Mouse (Mus musculus): ENCODE measurements at regions not wholly inside any gene's neighbourhood (a gene's known extent, or its start where the extent isn't known, plus 50 kb on each side); places are given as distances from the start of the nearest gene placed in this dataset.

DNA sequence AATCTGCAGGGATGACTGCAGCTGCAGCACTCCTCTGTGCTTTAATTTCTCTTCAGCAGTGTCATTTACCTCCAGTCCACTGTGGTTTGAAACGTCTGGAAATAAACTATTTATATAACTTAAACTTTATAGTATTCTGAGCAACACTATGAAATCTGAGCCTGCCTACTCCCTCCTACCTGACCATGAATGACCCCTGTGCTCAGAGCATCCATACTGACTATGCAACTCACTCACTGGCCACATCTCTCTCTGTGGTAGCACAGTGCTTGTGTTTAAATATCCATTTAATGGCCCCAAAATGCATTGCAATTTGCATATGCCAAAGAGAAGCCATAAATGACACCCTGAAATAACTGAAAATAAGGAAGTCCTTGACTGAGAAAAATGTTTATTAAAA is 154.5 kb upstream of the Clec14a start:
- Histone ChIP-seq H3K36me3 (no peaks in the 10 kb centered on the region), H3K4me3 (no peak overlapping the region), H3K27ac (replicated peaks) (no peak overlapping the region), H3K9me3 (replicated peaks) (no peaks in the 10 kb centered on the region), H3K4me1 (no peaks in the 10 kb centered on the region), H3K27me3 (ENCODE audit: low read depth, poor library complexity, severe bottlenecking) (no peaks in the 10 kb centered on the region)
- DNase-seq (ENCODE audit: low spot score) = no peak
- WGBS = 59% methylated on average over 1 of the region's 1 CpGs

DNA sequence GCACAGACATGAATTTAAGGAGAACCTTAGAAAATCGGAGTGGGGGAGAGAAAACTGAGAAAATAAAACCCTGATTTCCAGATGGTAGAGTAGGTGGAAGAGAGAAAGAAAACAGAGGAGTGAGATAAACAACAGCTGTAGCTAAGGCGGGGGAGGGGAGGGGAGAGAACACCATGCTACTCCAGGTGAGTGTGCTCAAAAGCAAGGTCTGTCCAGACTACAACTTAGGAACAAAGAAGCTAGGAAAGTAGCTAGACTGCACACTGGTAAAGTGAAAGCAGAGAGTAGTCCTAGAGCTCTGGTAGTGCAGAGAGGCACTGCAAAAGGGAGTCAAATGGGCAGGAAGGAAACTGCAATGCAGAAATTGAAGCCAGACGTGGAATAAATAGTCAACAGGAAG is 132.8 kb upstream of the Clec14a start:
- 73% methylated on average over 3 of the region's 3 CpGs for WGBS
- no peak for DNase-seq (ENCODE audit: low spot score)
- no peaks in the 10 kb centered on the region for H3K36me3 ChIP-seq

DNA sequence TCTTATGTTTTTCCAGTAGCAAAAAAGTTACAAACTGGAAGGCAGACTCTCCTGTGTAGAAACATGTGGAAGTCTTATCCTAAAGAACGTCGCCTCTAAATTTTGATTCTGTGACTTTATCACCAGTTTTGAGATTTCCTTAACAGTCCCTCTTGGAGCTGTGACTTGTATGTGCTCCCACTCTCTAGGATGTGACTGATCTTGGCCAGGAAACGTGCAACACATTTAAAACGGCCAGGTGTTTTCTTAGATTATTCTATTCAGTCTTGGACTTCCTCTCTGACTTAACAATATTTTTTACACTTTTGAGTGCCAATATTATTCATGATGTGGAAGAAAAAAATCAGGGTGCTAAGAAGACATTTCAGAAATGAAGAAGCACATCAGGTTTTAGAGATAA is 91.2 kb upstream of the Clec14a start:
- Histone ChIP-seq H3K27ac (replicated peaks) (no peak overlapping the region), H3K36me3 (no peaks in the 10 kb centered on the region), H3K4me1 (no peaks in the 10 kb centered on the region), H3K27me3 (ENCODE audit: low read depth, poor library complexity, severe bottlenecking) (no peaks in the 10 kb centered on the region), H3K9me3 (replicated peaks) (no peaks in the 10 kb centered on the region), H3K4me3 (no peak overlapping the region)
- no peak for DNase-seq (ENCODE audit: low spot score)
- 92% methylated on average over 4 of the region's 4 CpGs for WGBS

More for the DNA sequence above, 132.8 kb upstream of the Clec14a start:
- no peaks in the 10 kb centered on the region for H3K4me1 ChIP-seq
- H3K27me3 ChIP-seq (ENCODE audit: low read depth, poor library complexity, severe bottlenecking) = no peaks in the 10 kb centered on the region
- no peaks in the 10 kb centered on the region for H3K9me3 ChIP-seq (replicated peaks)
- H3K4me3 ChIP-seq = no peak overlapping the region
- H3K27ac ChIP-seq (replicated peaks) = no peak overlapping the region

GRCm38 (mm10) chr12:58334163-58334562 is 65.1 kb upstream of the Clec14a start:
- no peak for DNase-seq (ENCODE audit: low spot score)
- H3K9me3 ChIP-seq (replicated peaks) = no peaks in the 10 kb centered on the region
- no peaks in the 10 kb centered on the region for H3K27me3 ChIP-seq (ENCODE audit: low read depth, poor library complexity, severe bottlenecking)
- H3K27ac ChIP-seq (replicated peaks) = no peak overlapping the region
- H3K4me3 ChIP-seq = no peak overlapping the region
- peaks cover 5% of the 10 kb centered on the region; the same call in 1 of the 2 replicates for H3K4me1 ChIP-seq
- H3K36me3 ChIP-seq = no peaks in the 10 kb centered on the region

DNA sequence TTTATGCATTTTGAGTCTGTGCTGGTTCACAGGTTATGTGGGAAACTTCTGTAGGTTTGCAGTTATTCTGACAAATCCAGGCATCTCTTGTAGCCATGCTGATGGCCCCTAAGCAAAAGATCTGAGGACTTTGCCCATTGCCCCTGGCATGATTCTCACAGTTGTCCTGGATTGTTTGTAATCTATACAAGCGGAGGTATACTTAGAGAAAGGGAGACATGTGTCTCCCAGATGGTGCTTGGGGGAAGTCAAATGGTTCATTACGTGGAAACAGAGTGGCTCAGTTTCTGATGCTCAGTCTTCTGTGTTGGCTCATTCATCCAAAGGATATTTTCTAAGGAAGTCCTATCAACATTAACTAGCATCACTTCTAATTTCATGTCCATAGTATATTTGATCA is 60.8 kb upstream of the Clec14a start:
- no peak overlapping the region for H3K4me3 ChIP-seq
- DNase-seq (ENCODE audit: low spot score) = no peak
- 75% methylated on average over 2 of the region's 2 CpGs for WGBS
- no peaks in the 10 kb centered on the region for H3K9me3 ChIP-seq (replicated peaks)
- H3K27ac ChIP-seq (replicated peaks) = no peak overlapping the region
- H3K27me3 ChIP-seq (ENCODE audit: low read depth, poor library complexity, severe bottlenecking) = no peaks in the 10 kb centered on the region
- no peaks in the 10 kb centered on the region for H3K36me3 ChIP-seq
- no peaks in the 10 kb centered on the region for H3K4me1 ChIP-seq

GRCm38 (mm10) chr12:58323953-58324352 is 54.9 kb upstream of the Clec14a start:
- Histone ChIP-seq H3K4me3 (no peak overlapping the region), H3K36me3 (no peaks in the 10 kb centered on the region), H3K9me3 (replicated peaks) (no peaks in the 10 kb centered on the region), H3K4me1 (no peaks in the 10 kb centered on the region), H3K27ac (replicated peaks) (no peak overlapping the region), H3K27me3 (ENCODE audit: low read depth, poor library complexity, severe bottlenecking) (no peaks in the 10 kb centered on the region)
- 83% methylated on average over 3 of the region's 3 CpGs for whole genome bisulfite sequencing
- no peak for DNase-seq (ENCODE audit: low spot score)
